Mouse (Mus musculus) stomach, embryonic 15.5 days (tissue): ENCODE measurements around the gene Ccnd3. TPM values are rescaled to one million over a fixed set of nuclear protein-coding genes. Genes with fewer than 3 reads are reported as not detected.

Source experiments
- ATAC-seq: fragments of 200-750 bp; cut with Nextera tagmentation; 2 replicates; pipeline ENCODE4 v1.8.0; 2017; ENCODE audit warnings: low read depth, moderate number of reproducible peaks, moderate TSS enrichment; ENCODE audit not compliant: insufficient read depth, low FRiP score
- H3K27ac ChIP-seq: fragments of 300-500 bp; sonication (generic); 2 replicates; pipeline ENCODE4 v1.5.1; 2015; ENCODE audit warnings: mild to moderate bottlenecking, inconsistent platforms
- H3K27me3 ChIP-seq: fragments of 300-500 bp; sonication (generic); replicated peaks from 2 replicates; pipeline ENCODE4 v1.6.1; 2015; ENCODE audit warnings: inconsistent platforms
- H3K36me3 ChIP-seq: fragments of 300-500 bp; sonication (generic); 2 replicates; pipeline ENCODE4 v1.6.1; 2015; ENCODE audit warnings: inconsistent platforms
- H3K4me1 ChIP-seq: fragments of 300-500 bp; sonication (generic); 2 replicates; pipeline ENCODE4 v1.6.1; 2015; ENCODE audit warnings: inconsistent platforms
- H3K4me2 ChIP-seq: fragments of 300-500 bp; sonication (generic); 2 replicates; pipeline ENCODE4 v1.6.1; 2015; ENCODE audit warnings: mild to moderate bottlenecking, inconsistent platforms
- H3K4me3 ChIP-seq: fragments of 300-500 bp; sonication (generic); replicated peaks from 2 replicates; pipeline ENCODE4 v1.5.1; 2015; ENCODE audit warnings: inconsistent platforms
- H3K9ac ChIP-seq: fragments of 300-500 bp; sonication (generic); 2 replicates; pipeline ENCODE4 v1.6.1; 2015; ENCODE audit warnings: inconsistent platforms
- H3K9me3 ChIP-seq: fragments of 300-500 bp; sonication (generic); 2 replicates; pipeline ENCODE4 v1.6.1; 2016; ENCODE audit warnings: inconsistent platforms
- WGBS: fragments of 180-500 bp; shearing (Covaris S2); methylation state at CpG from one replicate; pipeline ENCODE4 v1.1.7; 2015; 5-methylcytosine and 5-hydroxymethylcytosine counted together
- polyA plus RNA-seq: library from polyadenylated mRNA; unstranded; fragments of >200 nt; fragmentation: Nextera tagmentation; extraction: Ambion mirVana; gene quantifications from 2 replicates; pipeline ENCODE4 v1.2.1, GENCODE M21; 2015

Ccnd3 gene
- polyA plus RNA-seq, 1 experiment from 2014 or later = 408 TPM

DNA sequence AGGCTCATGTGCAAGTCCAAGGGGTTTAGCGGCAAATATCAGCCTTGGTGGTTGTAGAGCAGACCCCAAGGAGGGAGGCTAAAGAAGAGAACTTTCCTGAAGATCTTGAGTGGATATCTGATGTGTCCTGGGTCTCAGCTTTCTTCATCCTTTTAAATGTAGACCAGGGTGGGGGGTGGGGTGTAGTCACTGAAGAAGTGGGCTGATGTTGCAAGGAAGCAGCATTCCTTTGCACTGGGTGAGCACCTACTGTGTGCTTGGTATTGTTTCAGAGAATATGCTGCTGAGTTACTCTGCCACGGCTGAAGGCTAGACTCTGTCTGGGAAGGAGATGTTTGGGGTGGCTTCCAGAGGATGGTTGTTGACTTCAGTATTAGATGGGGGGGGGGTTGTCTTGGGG lies 715 bp downstream of the Ccnd3 start:
- H3K9ac ChIP-seq = 0 out of 2 replicates have a peak overlapping the region, but pooled peaks have one; percentile 9
- peak overlapping the region; percentile 70 for H3K27ac ChIP-seq
- 56% methylated on average over 2 of the region's 2 CpGs for WGBS
- no peak for ATAC-seq
- no peaks in the 10 kb centered on the region for H3K36me3 ChIP-seq
- peaks cover 37% of the 10 kb centered on the region for H3K4me1 ChIP-seq
- no peaks in the 10 kb centered on the region for H3K27me3 ChIP-seq
- peak overlapping the region; percentile 39 for H3K4me3 ChIP-seq
- no peaks in the 10 kb centered on the region for H3K9me3 ChIP-seq
- peak overlapping the region; percentile 67 for H3K4me2 ChIP-seq

DNA sequence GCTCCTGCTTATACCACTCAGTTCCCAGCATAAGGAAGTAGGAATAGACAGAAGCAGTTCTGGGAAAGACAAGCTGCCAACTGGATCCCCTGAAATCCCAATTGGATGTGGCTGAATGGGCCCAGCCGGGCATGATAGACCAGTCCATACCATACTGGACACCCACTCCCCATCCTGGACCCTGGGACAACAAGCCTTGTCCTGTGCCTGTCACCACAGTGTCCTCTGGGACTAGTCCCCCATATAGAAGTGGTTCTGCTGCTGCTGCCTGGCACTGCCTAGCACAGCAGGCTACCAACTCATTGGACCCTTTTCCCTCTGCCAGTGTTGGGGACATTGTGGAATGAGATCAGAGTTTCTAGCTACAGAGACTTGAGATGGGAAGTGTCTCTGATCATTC lies 1.2 kb downstream of the Ccnd3 start:
- Histone ChIP-seq H3K4me1 (peaks cover 38% of the 10 kb centered on the region), H3K4me2 (peak overlapping the region; percentile 67), H3K4me3 (no peak overlapping the region), H3K9ac (no peak overlapping the region), H3K9me3 (no peaks in the 10 kb centered on the region), H3K27ac (no peak overlapping the region), H3K27me3 (no peaks in the 10 kb centered on the region), H3K36me3 (no peaks in the 10 kb centered on the region)
- no peak for ATAC-seq
- WGBS = 88% methylated on average over 1 of the region's 1 CpGs

DNA sequence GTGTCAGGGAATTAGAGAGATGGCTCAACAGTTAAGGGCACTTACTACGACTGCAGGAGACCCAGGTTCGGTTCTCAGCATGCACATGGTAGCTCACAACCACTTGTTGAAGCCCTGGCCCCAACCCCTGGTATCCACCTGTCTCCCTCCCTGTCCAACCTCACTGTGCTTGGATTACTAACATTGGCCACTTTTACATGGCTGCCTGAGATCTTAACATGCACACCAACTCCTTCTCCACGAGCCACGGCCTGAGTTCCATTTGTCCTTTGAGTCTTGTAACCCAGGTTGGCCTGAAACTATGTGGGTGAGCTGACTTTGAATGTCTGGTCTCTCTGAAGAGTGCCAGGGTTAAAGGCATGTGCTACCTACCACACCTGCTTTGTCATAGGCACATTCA lies 1.8 kb downstream of the Ccnd3 start:
- whole genome bisulfite sequencing = 84% methylated on average over 4 of the region's 4 CpGs
- H3K36me3 ChIP-seq = no peaks in the 10 kb centered on the region
- H3K4me1 ChIP-seq = peaks cover 35% of the 10 kb centered on the region
- H3K27ac ChIP-seq = no peak overlapping the region
- H3K9me3 ChIP-seq = no peaks in the 10 kb centered on the region
- no peak overlapping the region for H3K4me3 ChIP-seq
- no peak overlapping the region for H3K9ac ChIP-seq
- H3K4me2 ChIP-seq = no peak overlapping the region
- ATAC-seq = no peak
- H3K27me3 ChIP-seq = no peaks in the 10 kb centered on the region

DNA sequence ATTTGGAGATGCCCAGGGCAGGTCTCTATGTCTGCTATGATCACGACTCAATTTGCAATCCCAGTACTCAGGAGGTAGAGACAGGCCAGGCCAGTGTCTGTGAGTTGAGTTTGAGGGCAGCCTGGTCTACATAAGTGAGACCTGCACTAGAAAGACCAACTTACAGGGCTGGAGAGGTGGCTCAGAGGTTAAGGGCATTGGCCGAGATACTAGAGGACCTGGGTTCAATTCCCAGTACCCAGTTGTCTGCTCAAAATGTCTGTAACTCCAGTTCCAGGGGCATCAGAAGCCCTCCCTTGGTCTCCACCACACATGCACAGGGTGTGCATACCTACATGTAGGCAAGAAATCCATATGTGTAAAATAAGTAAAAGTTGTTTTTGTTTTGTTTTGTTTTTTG lies 2.7 kb downstream of the Ccnd3 start:
- no peaks in the 10 kb centered on the region for H3K9me3 ChIP-seq
- H3K9ac ChIP-seq = no peak overlapping the region
- H3K27ac ChIP-seq = peak overlapping the region; percentile 95
- no peak for ATAC-seq
- H3K4me2 ChIP-seq = peak overlapping the region; percentile 51
- no peaks in the 10 kb centered on the region for H3K27me3 ChIP-seq
- H3K4me3 ChIP-seq = no peak overlapping the region
- H3K36me3 ChIP-seq = no peaks in the 10 kb centered on the region
- WGBS = 57% methylated on average over 2 of the region's 2 CpGs
- H3K4me1 ChIP-seq = peaks cover 43% of the 10 kb centered on the region

DNA sequence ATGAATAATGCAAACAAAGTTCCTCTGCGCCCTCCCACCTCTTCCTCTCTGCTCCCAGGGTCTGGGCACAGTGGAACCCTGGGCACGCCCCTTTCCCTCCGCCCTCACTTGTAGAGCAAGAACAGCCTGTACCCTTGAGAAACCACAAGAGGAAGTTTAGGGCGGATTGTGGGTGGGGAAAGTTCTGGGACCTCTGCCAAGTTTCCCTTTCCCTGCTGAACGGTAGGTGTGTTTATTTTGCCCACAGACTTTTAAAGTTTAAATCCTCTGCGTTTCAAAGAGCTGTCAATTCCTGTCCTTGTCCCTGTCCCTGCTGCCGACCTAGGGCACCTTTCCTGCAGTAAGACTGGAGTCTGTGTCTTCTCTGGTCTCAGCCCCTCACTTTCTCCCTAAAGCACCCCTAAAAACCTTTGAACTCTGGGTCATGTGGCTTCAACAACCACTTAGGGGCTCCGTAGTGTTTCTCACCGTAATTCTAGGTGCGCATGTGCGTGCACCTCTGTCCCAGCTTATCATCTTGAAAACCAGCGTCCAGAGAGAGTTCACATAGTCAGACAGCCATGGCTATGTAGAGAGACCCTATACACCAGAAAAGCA lies 3.3 kb downstream of the Ccnd3 start:
- H3K4me2 ChIP-seq = peak overlapping the region; percentile 51
- no peaks in the 10 kb centered on the region for H3K27me3 ChIP-seq
- H3K9ac ChIP-seq = no peak overlapping the region
- no peaks in the 10 kb centered on the region for H3K36me3 ChIP-seq
- 5% methylated on average over 12 of the region's 12 CpGs for WGBS
- ATAC-seq = peak; percentile 83
- H3K9me3 ChIP-seq = no peaks in the 10 kb centered on the region
- H3K27ac ChIP-seq = peak overlapping the region; percentile 95
- H3K4me1 ChIP-seq = peaks cover 46% of the 10 kb centered on the region
- peak overlapping the region; percentile 24; the same call in 1 of the 2 replicates for H3K4me3 ChIP-seq

DNA sequence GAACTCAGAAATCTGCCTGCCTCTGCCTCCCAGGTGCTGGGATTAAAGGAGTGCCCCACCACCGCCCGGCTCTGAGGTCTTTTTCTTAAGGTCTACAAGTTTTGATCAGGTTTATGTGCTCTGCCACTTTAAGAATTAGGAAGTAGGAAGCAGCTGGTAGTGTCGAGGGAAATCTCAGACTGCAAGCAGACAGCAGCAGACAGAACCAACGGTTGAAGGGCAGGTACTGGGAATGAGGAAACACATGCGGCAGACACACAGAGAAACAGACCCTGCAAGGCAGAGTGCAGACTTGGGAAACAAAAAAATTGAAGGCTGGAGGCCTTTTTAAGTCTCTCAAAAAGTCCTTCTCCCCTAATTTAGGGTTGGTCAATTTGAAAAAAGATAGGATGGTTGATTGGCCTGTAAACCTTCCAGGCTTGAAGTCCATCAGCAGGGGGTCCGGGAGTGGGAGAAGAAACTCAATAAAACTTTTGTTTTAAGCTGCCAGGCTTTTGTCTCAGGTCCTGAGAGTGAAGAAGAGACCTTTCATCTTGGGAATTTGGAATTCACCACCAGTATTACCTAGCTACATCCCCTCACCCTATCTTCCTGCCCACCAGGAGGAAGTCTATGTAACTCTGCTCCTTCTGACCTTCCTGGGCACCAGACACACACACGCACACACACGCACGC lies 4.3 kb downstream of the Ccnd3 start:
- Histone ChIP-seq H3K9me3 (no peaks in the 10 kb centered on the region), H3K4me3 (no peak overlapping the region)

DNA sequence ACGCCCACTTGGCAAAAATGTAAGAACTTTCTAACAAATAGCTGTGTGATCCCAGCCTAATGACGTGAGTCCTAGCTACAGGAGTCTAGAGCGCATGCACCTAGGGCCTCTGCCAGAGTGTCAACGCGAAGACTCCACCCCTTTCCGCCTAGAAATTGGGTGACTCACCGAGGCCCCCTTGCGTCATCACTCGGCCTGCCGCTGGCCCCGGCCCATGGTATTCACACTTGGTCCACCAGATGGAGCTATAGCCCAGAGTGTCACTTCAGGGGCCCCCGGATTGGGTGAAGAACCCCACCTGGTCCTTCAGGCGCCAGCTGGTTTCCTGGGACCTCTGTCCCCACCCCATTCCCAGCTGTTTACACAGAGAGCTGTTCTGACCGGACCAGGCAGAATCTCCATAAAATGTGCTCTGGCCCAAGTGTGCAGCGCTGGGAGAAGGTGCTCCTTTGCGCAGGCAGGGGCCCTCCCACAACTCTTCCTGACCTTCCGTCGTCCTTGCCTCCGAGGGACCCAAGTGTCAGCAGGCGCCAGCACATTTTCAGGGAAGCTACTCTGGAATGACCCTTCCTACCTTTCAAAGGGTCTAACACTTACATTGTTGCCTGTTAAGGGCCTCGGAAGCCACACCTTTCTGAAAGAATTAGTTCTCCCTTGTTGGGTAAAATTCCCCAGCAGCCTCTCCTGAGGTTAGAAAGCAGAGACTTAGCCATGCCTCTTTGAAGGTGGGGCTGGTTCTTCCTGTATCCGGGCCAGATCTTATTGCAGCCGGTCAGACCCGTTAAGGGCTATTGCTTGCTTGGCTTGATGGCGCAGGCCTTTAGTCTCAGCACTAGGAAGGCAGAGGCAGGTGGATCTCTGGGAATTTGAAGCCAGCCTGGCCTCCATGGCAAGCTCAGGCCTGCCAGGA lies 6.5 kb downstream of the Ccnd3 start:
- 4% methylated on average over 25 of the region's 25 CpGs for WGBS
- peak overlapping the region; percentile 11 for H3K4me3 ChIP-seq
- ATAC-seq = peak; percentile 86

More for the DNA sequence above, 4.3 kb downstream of the Ccnd3 start:
- WGBS = 55% methylated on average over 9 of the region's 9 CpGs
- H3K4me2 ChIP-seq = no peak overlapping the region
- H3K4me1 ChIP-seq = peaks cover 51% of the 10 kb centered on the region
- ATAC-seq = no peak
- H3K9ac ChIP-seq = no peak overlapping the region
- H3K27ac ChIP-seq = peak overlapping the region; percentile 95
- H3K36me3 ChIP-seq = no peaks in the 10 kb centered on the region
- no peaks in the 10 kb centered on the region for H3K27me3 ChIP-seq

DNA sequence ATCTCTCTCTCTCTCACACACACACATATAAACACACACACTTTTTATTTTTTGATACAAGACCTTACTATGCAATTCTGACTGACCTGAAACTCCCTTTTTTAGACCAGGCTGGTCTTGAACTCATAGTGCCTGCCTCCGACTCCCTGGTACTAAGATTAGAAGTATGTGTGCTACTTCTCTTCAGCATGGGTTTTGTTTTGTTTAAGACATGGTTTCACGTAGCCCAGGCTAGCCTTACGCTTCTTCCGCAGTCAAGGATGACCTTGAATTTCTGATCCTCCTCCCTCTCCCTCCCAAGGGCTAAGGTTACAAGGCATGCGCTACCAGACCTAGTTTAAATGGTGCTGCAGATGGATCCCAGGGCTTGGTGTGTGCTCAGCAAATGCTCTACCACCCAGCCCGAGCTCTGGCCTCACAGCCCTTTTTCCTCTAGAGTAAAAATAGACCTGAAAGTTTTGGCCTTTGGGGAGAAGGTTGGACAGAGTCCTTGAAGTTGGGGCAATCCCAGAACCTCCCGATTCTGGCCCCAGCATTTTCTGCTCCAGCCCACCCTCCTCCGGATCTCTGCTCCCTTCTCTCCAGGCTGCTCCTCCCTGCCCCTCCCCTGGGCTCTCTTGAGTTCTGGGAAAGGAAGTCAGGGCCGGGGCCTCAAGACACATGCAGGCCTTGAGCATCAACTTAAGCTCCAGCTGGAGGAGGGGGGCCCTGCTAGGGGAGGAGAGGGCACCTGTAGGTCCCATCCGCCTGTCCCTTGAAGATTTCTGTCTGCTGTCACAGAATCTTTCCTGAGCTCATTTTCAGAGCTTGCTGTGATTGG lies 8.3 kb downstream of the Ccnd3 start:
- Histone ChIP-seq H3K27me3 (no peaks in the 10 kb centered on the region), H3K4me2 (no peak overlapping the region), H3K9me3 (no peaks in the 10 kb centered on the region), H3K27ac (peak overlapping the region; percentile 76), H3K4me1 (peaks cover 49% of the 10 kb centered on the region), H3K36me3 (no peaks in the 10 kb centered on the region), H3K9ac (no peak overlapping the region), H3K4me3 (no peak overlapping the region)
- ATAC-seq = peak; percentile 8; the same call in 1 of the 2 replicates
- 43% methylated on average over 10 of the region's 10 CpGs for WGBS

More for the DNA sequence above, 6.5 kb downstream of the Ccnd3 start:
- no peaks in the 10 kb centered on the region for H3K36me3 ChIP-seq
- peak overlapping the region; percentile 93 for H3K27ac ChIP-seq
- no peaks in the 10 kb centered on the region for H3K27me3 ChIP-seq
- no peaks in the 10 kb centered on the region for H3K9me3 ChIP-seq
- no peak overlapping the region for H3K9ac ChIP-seq
- peak overlapping the region; percentile 50 for H3K4me2 ChIP-seq
- H3K4me1 ChIP-seq = peaks cover 50% of the 10 kb centered on the region

DNA sequence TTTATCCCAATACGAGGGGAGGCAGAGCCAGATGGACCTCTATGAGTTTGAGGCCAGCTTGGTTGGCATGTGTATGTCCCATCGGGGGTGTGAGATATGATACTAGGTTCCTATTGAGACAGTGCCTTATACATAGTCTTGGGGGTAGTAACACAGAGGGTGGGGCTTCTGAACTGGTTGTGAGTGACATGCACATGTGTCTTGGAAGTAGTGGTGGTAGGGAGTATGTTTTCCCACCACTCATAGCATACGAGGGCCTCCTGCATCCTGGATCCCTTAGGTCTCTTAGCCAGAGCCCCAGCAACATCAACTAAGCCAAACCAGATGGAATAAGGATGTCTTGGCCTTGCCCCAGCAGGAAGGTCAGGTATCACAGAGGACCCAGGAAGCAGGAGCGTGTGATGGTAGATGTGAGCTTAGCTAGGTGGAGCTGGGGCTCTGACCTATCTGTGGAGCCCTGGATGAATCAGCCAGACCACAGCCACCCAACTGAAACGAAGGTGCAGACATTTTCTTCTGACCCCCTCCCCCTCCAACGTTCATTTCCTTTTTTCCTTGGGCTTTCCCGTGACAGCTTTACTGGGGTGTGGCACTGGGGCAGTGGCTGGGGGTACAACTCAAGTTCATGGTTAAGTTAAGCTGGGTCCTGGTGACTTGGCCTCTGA lies 10.5 kb downstream of the Ccnd3 start:
- Histone ChIP-seq H3K9me3 (no peaks in the 10 kb centered on the region), H3K9ac (no peak overlapping the region)
- 69% methylated on average over 7 of the region's 7 CpGs for WGBS

DNA sequence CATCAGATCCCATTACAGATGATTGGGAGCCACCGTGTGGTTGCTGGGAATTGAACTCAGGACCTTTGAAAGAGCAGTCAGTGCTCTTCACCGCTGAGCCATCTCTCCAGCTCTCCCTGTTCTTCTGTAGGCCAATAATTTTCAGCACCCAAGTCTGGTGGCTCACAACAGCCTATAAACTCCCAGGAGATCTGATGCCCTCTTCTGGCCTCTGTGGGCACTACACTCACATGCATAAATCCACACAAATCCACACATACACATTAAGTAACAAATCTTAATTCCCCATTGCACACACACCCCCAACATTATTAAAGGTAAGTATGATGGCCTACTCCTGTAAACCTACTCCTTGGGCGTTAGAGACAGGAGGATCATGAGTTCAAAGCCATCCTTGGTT lies 11.4 kb downstream of the Ccnd3 start:
- H3K4me3 ChIP-seq = no peak overlapping the region
- H3K27me3 ChIP-seq = no peaks in the 10 kb centered on the region
- peaks cover 58% of the 10 kb centered on the region for H3K4me1 ChIP-seq
- no peak overlapping the region for H3K9ac ChIP-seq
- no peaks in the 10 kb centered on the region for H3K9me3 ChIP-seq
- ATAC-seq = no peak
- no peak overlapping the region for H3K27ac ChIP-seq
- WGBS = 97% methylated on average over 3 of the region's 3 CpGs
- H3K36me3 ChIP-seq = no peaks in the 10 kb centered on the region
- H3K4me2 ChIP-seq = no peak overlapping the region

More for the DNA sequence above, 10.5 kb downstream of the Ccnd3 start:
- Histone ChIP-seq H3K27me3 (no peaks in the 10 kb centered on the region), H3K4me1 (peaks cover 59% of the 10 kb centered on the region), H3K4me2 (no peak overlapping the region), H3K36me3 (no peaks in the 10 kb centered on the region), H3K27ac (no peak overlapping the region), H3K4me3 (no peak overlapping the region)
- ATAC-seq = no peak

DNA sequence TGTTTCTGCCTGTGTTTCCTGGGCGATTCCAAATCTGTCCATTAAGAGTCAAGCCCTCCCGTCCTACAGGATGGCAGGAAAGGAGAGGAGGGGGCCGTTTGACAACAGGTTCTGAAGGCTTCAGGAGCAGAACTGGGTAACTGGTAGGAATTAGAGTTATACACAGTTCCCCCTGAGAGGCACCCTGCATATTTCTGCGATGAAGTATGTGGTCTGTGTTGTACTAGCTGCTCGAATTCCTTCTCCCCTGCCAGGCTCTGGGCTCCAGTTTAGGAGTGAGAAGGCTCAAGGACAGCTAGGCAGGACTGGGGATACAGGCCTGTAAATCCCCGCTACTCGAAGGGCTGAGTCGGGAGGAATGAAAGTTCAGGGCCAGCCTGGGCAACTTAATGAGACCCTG lies 13.4 kb downstream of the Ccnd3 start:
- ATAC-seq = peak; percentile 21; the same call in 1 of the 2 replicates
- peak overlapping the region; percentile 95 for H3K27ac ChIP-seq
- H3K27me3 ChIP-seq = no peaks in the 10 kb centered on the region
- H3K4me3 ChIP-seq = no peak overlapping the region
- no peaks in the 10 kb centered on the region for H3K36me3 ChIP-seq
- peaks cover 59% of the 10 kb centered on the region for H3K4me1 ChIP-seq
- no peaks in the 10 kb centered on the region for H3K9me3 ChIP-seq
- peak overlapping the region; percentile 23; the same call in 1 of the 2 replicates for H3K4me2 ChIP-seq
- WGBS = 19% methylated on average over 8 of the region's 8 CpGs
- no peak overlapping the region for H3K9ac ChIP-seq
